Mouse (Mus musculus): ENCODE measurements around the gene Coil. TPM values are rescaled to one million over a fixed set of nuclear protein-coding genes. Genes with fewer than 3 reads are reported as not detected.

The Coil gene
- 14.8 and 15.9 TPM in 2 replicates for polyA plus RNA-seq (2021; fragmentation: Nextera tagmentation)
- long read RNA-seq, experiment 1, transcript Coil-201 (7 exons, 2,607 nt), result major isoform, 200 of 247 reads
- long read RNA-seq, experiment 1, partial matches to known transcripts, result 17 of 247 reads
- long read RNA-seq, experiment 1, other reads (novel, unspliced or antisense), result 30 of 247 reads
- long read RNA-seq, experiment 2, transcript Coil-201 (7 exons, 2,607 nt), result major isoform, 7 of 28 reads
- long read RNA-seq, experiment 2, partial matches to known transcripts, result 18 of 28 reads
- long read RNA-seq, experiment 2, other reads (novel, unspliced or antisense), result 3 of 28 reads

GRCm38 (mm10) chr11:88970202-88970732 is at the start of gene Coil:
Gene Coil, plus strand, starts transcription at chr11:88970252.

DNA sequence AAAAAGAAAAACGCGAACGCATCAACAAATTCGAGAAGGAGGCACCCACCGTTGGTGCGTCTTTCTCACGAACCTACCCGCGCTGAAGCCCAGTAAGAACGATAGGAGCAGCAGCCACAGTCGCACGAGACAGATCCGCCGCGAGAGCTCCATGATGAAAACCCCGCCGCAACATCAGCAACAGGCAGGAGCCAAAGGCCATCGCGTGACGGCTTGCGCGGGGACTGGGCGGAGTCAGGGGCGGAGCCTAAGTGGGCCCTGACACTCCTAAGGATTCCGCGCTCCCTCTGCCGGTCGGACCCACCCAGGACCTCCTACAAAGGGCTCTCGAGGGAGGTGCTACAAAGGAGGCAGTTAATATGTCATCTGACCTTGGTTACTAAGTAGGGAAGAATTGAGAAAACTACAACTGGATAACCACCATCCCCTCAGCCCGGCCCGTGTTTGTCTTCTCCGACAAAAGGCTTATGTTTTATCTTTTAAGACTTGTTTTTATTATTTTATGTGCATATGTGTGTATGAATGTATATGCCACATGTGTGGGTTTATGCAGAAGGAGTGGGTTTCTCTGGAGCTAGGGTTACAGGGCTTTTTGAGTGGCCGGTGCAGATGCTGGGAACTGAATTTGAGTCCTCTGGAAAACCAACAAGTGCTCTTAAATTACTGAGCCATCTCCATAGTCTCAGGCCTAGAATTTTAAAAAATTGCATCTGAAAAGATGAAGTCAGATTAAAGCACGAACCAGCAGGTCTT is 14.7 kb upstream of the Coil start, which contains the start of gene Scpep1:
Gene Scpep1 (minus strand): TSS at position 249 of the 753 bp plus-strand sequence.

DNA sequence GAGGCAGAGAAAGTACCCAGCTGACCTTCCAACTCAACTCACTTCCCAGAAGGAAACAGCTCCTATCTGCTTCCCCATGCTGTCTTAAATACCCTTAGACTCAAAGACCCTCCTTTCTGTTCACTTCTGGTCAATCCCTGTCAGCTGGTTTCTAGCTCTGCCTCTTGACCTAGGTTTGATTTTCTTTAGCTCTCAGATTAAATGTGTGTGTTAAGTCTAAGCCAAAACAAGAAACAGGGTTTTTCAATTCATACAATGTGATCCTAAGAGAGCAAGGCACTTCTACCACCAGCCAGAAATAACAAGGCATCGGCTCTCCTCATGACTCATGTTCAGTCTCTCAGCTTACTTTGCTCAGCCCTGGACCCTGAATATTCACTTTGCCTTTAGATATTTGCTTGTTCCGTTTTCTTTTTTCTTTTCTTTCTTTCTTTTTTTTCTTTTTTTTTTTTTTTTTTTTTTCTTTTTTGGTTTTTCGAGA is 3.1 kb upstream of the Coil start, which contains the start of gene Elobl:
Gene Elobl (minus strand): TSS at position 51 of the 481 bp plus-strand sequence.

GRCm38 (mm10) chr11:88998974-88999722 is 29.1 kb downstream of the Coil start, which contains the start of gene Trim25:
Gene Trim25, plus strand, starts transcription at chr11:88999376.

Other genes with a start within 250 kb of the Coil start
- 5.7 and 8.4 TPM in 2 replicates for gene Akap1, start 105.7 kb upstream of the Coil start, polyA plus RNA-seq (2021; fragmentation: Nextera tagmentation)
- 25.5 and 30.4 TPM in 2 replicates for gene Scpep1, start 14.8 kb upstream of the Coil start, polyA plus RNA-seq (2021; fragmentation: Nextera tagmentation)
- not detected in 2 replicates for gene Elobl, start 3.3 kb upstream of the Coil start, polyA plus RNA-seq (2021; fragmentation: Nextera tagmentation)
- 0.61 and 0.69 TPM in 2 replicates for gene Trim25, start 29.1 kb downstream of the Coil start, polyA plus RNA-seq (2021; fragmentation: Nextera tagmentation)
- 8.3 and 14.0 TPM in 2 replicates for gene Dgke, start 96.6 kb downstream of the Coil start, polyA plus RNA-seq (2021; fragmentation: Nextera tagmentation)
- not detected in 2 replicates for gene Gm525, start 103.6 kb downstream of the Coil start, polyA plus RNA-seq (2021; fragmentation: Nextera tagmentation)

Data from left cerebral cortex, adult 6 months (tissue).